Mouse (Mus musculus): ENCODE data around the gene Ranbp9. TPM values are rescaled to one million over a fixed set of nuclear protein-coding genes. Genes with fewer than 3 reads are reported as not detected.
A peak's percentile ranks its signal among the peaks of the same experiment; 100 is the strongest.

The Ranbp9 gene
- 10 to 100 TPM; 25.0 to 34.8 (median 34.3) TPM for polyA plus RNA-seq (2017; shearing (Covaris generic))

GRCm38 (mm10) chr13:43480957-43481858 is at the start of gene Ranbp9:
Gene Ranbp9 (minus strand): TSS chr13:43481282.
- ATAC-seq: peak; percentile 73

GRCm38 (mm10) chr13:43530129-43530831 is 49.2 kb upstream of the Ranbp9 start:
- no peak for ATAC-seq

GRCm38 (mm10) chr13:43526289-43526688 is 45.2 kb upstream of the Ranbp9 start:
- no peak for ATAC-seq

GRCm38 (mm10) chr13:43525363-43526134 is 44.5 kb upstream of the Ranbp9 start:
- no peak for ATAC-seq

- no peak for ATAC-seq
These were observed 43.6 kb upstream of the Ranbp9 start for GRCm38 (mm10) chr13:43524491-43525362.

GRCm38 (mm10) chr13:43523906-43524480 is 42.9 kb upstream of the Ranbp9 start:
- ATAC-seq: no peak

- ATAC-seq: no peak
These were observed 40.9 kb upstream of the Ranbp9 start for GRCm38 (mm10) chr13:43521940-43522339.

GRCm38 (mm10) chr13:43519251-43519650 is 38.2 kb upstream of the Ranbp9 start:
- no peak for ATAC-seq

- no peak for ATAC-seq
These were observed 36.3 kb upstream of the Ranbp9 start for GRCm38 (mm10) chr13:43517371-43517770.

- ATAC-seq: no peak
These were observed 35.8 kb upstream of the Ranbp9 start for GRCm38 (mm10) chr13:43516931-43517330.

- ATAC-seq: no peak
These were observed 35.0 kb upstream of the Ranbp9 start for GRCm38 (mm10) chr13:43516119-43516518.

GRCm38 (mm10) chr13:43514950-43515358 is 33.9 kb upstream of the Ranbp9 start:
- no peak for ATAC-seq

- ATAC-seq: no peak
These were observed 31.7 kb upstream of the Ranbp9 start for GRCm38 (mm10) chr13:43512736-43513135.

- no peak for ATAC-seq
These were observed 24.7 kb upstream of the Ranbp9 start for GRCm38 (mm10) chr13:43505798-43506197.

- ATAC-seq: no peak
These were observed 22.3 kb upstream of the Ranbp9 start for GRCm38 (mm10) chr13:43503395-43503850.

GRCm38 (mm10) chr13:43501601-43502000 is 20.5 kb upstream of the Ranbp9 start:
- no peak for ATAC-seq

- ATAC-seq: no peak
These were observed 19.4 kb upstream of the Ranbp9 start for GRCm38 (mm10) chr13:43500483-43500850.

GRCm38 (mm10) chr13:43499731-43500482 is 18.8 kb upstream of the Ranbp9 start:
- ATAC-seq: no peak

GRCm38 (mm10) chr13:43498849-43499248 is 17.8 kb upstream of the Ranbp9 start:
- ATAC-seq: no peak

GRCm38 (mm10) chr13:43497769-43498168 is 16.7 kb upstream of the Ranbp9 start:
- ATAC-seq: no peak

- no peak for ATAC-seq
These were observed 15.6 kb upstream of the Ranbp9 start for GRCm38 (mm10) chr13:43496660-43497059.

Measured in inflammation-experienced regulatory T-cells, adult 6 months (primary cell).